Mouse (Mus musculus): Measurements from ENCODE around the gene Cldn2.

Gene Cldn2

DNA sequence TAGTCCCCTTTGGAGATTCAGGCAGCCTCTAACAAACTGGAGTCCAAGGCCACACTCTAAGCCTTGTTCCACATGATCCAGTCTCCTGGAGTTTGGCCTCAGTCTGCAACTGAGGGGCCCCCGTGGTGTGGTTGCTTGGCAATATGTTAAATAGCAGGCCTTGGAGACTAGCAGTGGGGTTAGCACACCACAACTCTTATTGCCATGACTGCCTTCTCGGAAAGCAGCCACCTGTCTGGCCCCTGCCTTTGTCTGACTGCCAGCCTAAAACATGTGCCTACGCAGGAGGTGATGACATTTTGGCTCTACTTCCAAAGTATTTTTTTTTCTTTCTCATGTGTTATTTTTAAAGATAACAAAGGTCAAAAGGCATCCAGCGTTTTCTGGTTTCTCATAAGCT lies 7.5 kb downstream of the Cldn2 start:
- no peak for DNase-seq (ENCODE audit: low spot score)

DNA sequence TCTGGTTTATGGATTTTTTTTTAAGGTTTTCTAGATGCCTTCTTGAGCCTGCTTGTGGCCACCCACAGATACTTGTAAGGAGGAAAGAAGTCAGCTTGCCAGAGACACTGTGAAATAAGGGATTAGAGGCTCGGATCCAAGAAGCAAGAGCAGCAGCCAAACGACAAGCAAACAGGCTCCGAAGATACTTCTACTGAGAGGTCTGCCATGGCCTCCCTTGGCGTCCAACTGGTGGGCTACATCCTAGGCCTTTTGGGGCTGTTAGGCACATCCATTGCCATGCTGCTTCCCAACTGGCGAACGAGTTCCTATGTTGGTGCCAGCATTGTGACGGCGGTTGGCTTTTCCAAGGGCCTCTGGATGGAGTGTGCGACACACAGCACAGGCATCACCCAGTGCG lies 7.9 kb downstream of the Cldn2 start:
- DNase-seq (ENCODE audit: low spot score), result no peak

DNA sequence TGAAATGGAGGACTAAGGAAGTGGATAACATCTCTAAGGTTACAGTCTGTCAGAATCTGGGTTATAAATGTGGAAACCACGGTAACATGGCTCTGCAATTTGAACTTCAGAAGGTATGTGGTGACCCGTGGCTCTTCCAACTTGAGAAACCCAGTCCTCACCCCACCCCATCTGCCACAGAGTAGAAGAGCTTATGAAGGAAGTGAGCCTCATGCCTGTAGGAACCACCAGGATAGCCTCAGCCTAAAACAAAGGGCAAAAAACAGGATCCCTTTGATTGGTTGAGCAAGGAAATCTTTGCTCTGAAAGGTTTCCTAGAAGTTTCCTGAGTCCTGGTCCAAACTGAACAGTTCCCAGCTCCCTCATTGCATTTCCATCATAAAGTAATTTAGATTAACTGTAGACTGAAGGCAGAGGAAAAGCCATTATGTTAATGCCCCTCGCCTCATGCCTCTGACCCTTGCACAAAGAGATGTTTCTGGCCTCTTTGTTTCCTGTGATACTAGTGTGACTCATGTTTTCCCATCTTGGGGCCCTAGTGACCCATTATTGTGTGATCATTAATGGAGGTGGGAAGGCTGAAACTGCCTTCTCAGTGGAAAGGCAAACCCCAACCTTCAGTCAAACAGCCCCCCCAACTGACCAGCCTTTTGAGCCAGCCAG lies 12.1 kb downstream of the Cldn2 start:
- DNase-seq (ENCODE audit: low spot score), result no peak

DNA sequence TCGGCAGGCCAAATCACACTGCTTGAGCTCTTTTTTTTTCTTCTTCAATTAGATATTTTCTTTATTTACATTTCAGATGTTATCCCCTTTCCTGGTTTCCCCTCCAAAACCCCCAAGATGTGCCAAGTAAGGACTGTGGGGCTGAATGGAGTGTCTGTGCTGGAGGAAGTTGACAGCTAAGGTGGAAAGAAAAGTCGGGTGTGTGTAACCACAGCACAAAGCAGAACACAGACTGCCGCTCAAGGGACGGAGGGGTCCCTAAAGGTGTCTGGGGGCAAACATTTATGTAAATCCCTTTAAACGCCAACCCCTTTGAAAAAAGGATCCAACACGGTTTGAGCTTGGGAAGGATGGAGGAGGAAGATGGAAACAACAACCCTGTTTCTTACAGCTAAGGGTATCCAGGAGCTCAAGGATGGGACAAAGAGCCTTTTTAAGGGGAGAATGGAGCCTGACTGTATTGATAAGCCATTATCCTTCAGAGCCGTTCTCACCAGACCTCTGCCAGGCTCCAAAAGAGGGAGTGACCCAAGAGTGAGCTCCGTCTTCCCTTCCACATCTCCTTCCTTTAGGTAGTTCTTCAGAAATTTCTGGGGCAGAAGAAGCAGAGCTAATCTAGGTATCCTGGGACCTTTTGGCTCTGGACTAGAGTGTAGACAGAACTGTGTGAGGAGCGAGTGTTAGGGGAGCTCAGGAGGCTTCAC lies 12.8 kb downstream of the Cldn2 start:
- no peak for DNase-seq (ENCODE audit: low spot score)

DNA sequence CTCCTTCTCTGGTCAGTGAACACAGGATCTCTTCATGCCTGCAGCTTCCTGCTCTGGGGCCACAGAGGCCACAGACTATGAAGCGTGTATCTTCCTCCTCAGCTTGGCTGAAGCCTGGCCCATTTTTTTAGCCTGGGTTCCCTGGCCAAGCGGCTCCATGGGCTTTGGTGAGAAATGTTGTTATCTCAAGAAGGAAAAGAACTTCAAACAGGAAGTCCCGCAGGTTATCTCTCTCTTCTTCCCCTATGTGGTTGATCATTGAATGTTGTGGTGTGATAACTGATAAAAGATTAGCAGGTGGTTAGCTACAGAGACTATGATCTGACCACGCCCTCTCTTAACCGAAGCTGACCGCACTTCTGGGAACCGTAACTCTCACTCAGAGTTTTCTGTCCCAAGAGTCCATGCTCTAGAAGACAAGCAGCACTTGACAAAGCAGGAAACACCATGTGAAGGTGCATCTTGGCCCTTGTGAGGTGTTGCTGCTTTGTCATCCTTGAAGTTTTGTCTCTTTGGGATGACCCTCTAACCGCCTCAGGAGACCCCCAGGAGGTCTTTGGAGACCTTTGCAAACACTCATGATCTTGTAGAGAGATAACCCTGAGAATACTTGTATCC lies 13.5 kb downstream of the Cldn2 start:
- no peak for DNase-seq (ENCODE audit: low spot score)

DNA sequence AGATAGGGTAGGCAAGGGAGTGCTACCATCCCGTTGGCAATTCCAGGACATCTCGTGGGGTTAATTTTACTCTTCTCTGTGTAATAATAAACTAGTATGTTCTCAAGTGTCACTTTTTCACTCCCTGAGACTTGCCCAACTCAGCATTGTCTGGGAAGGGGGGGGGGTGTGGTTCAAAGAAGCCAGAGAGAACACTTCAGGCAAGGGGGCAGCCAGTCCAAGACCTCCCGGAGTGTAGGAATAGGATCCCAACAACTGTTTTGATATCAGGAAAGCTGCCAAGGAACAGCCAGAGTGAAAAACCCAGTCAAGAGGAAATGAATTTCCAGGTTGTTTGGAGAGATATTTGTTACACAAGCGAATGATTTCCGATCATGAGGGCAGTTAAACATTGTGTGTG lies 14.6 kb downstream of the Cldn2 start:
- DNase-seq (ENCODE audit: low spot score), result no peak

DNA sequence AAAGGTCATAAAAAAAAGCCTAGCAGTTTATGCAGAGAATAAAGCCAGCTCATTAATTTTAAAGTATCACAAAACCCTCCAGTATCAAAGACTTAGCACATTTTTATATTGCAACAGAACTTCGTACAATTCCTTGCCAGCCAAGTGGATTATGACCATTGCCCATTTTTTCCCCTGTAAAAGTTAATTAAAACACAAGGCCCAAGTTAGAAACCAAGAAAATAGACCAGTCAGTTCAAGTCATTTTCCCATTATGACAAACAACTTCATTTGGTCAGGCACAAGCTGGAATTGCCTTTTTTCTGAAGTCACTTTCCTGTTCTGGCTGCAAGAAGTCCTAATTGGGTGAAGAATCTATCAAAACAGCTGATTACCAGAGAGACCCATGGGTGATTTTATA lies 24.8 kb downstream of the Cldn2 start:
- DNase-seq (ENCODE audit: low spot score), result no peak

DNA sequence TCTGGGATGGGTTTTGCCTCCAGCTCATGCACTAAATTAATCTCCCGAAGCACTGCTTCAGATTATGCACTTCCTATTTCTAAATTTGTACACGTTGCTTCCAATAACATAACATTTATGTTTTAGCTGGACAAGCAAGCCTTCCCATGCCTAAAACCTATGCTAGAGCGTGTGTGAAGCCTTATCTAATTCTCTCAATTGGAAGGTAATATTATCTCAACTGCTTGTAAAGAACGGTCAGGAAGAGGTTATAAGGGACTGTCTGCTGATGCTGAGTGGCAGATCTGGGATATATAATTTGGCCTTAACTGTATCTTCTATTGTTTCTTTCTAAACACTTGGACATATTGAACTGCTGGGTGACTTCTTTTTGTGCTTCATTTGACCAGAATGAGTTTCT lies 26.3 kb downstream of the Cldn2 start:
- no peak for DNase-seq (ENCODE audit: low spot score)

DNA sequence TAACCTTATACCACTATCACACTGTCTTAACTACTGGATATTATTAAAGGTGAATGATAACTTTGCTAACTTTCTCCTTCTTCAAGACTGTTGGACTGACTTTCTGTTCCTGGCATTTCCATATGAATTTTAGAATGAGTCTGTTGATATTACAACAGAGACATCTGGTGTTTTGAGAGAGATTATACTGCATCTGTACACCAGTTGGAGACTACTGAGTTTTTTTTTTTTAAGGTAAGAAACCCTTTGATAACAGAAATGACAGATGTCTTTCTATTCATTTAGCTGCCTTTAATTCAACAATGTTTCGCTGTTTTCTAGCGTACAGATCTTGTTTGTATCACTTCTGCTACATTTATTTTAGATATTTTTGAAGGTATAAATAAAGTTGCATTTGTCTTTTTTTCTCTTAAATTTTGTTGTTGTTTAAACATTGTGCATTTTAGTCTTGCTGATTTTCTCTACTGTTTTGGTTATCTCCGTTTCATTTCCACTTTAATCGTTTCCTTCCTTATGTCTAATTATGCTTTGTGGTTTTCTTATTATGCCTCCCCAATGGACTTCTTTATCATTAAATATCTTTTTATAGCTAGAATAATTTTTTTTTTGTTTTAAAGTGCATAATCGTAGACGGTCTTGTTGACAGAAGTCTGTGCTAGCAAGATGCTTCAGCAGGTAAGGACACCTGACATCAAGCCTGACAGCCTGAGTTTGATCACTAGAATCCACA lies 27.9 kb downstream of the Cldn2 start:
- DNase-seq (ENCODE audit: low spot score), result no peak

DNA sequence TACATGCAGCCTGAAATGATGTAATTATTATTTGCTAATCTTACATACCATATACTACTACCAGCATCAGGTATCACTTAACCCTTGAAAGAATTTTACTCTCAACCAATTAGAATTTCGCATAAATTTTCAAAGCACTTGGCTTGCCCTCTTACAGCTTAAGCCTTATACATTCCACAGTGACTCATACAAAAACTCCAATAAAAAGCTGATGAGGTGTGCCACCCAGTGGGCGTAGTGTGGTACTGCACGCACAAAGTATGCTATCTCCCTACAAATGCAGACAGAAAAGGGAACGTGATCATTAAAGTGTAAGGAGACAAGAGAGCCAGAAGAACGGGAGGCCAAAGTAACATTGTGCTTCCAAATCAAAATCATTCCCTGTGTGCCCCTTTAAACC lies 31.8 kb downstream of the Cldn2 start:
- no peak for DNase-seq (ENCODE audit: low spot score)

DNA sequence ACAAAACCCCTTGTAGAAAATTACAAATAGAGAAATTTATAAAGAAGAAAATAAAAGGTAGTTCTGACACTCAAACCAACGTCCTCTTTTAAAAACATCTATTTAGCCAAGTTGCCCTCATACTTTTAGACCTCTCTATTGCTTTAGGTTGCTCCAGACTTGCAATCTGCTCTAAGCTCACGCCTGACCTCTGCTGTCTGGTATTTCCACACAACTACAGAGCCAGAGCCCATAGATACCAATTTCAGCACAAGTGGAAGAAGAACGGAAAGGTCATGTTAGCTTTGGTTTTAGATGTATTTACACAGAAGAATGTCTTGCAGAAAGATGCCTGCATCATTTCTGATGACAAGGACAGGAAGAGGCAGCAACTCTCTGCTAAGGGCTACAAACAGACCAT lies 38.4 kb downstream of the Cldn2 start:
- DNase-seq (ENCODE audit: low spot score), result no peak

DNA sequence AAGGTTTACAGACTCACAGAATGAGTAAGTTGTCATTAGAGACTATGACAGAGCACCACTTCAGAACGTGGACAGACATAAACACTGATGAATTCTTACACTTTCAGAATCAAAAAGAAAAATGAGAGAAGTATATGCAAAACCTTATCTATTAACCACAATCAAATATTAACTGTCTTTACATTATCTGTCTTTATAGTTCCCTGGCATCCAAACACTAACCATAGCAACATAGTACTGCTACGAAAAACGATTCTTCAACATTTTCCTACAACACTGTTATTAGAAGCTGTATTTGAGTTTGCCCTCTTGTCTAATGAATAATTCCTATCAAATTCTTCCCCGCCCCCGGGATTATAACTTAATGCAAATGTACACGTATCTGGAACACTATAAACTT lies 40.5 kb downstream of the Cldn2 start:
- DNase-seq (ENCODE audit: low spot score), result no peak

DNA sequence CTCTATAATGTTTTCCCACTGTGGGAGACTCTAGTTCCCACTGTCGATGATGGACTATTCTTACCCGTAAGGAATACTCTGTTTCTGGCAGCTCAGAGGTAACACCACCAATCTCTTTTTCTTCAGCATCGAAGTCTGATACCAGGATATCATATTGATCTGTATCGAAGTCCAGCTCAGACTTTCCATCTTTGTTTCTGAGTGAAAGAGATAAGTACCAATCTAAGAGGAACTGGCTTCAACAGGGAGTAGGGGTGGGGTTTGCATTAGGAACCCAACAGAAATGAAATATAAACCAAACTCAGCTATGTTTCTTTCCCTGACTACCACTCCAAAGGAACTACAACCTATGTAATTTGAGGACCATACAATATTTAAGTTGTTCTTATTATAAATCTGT lies 54.2 kb downstream of the Cldn2 start:
- DNase-seq (ENCODE audit: low spot score), result no peak

DNA sequence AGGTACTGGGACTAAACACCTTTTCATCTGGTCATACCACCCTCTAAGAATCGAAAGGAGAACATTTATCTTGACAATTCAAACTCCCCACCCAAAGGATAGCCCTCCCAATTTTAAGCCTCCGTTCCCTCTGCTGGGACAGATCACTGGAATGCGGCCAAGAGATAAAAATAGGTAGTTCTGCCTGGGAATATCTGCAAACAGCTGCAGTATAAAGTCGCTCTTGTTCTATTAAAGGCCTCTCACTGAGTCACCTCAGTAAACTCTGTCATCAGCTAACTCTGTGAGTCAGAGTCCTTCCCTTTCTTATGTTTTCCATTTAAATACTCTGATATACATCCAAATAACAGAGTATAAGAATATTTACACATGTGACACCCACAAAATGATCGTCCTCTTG lies 58.8 kb downstream of the Cldn2 start:
- no peak for DNase-seq (ENCODE audit: low spot score)
